Mouse (Mus musculus) frontal cortex, postnatal 36 days (tissue): Measurements from ENCODE around the gene Stard13.

Experiments
- DNase-seq, 2 experiments: peaks; one replicate each; pipeline ENCODE4 v3.0.0; 2022; ENCODE audit warnings: low spot score in 2 of 2

The Stard13 gene

GRCm38 (mm10) chr5:151181288-151181687 lies 52.3 kb downstream of the Stard13 start:
- DNase-seq, result no peak

DNA sequence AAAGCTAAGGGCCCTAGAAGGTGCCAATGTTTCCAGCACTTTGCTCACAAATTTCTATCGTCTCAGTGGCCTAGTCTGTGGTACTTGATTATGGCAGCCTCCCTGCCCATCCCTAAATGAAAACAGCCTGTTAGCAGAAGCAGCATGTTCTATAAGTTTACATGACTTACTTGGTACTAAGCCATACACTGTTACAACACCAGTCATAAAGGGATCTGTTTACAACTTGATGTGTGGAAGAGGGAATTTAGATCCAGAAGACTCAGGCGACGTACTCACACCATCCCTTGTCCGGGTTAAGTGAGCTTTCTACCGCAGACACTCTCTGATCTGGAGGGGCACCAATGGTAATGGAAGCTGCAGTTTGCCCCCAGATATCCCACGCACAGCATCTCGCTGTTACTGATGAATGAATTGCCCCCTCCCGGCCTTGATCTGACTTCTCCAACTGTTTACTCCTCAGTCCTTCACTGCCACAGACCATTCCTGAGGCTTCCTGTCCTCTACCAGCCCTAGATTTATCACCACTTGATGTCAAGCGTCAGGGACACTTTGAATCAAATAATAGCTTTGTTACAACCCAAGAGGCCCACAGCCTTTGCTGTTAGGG lies 53.4 kb downstream of the Stard13 start:
- DNase-seq, result no peak

DNA sequence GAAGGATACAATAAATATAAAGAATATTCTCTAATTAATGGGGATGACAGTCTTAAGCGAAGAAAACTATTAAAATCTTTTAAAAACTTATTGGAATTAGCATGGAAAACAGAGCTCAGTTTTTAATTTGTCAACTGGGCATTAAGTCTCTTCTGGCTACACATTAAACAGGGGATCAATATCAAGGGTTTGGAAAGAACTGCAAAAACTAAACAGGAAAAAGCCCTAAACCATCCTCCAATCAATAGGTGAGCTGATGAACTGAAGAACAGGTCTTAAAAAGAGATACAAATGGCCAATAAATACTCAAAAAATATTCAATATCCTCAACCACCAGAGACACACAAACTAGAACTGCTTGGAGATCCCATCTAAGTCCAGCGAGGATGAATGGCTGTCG lies 56.5 kb downstream of the Stard13 start:
- DNase-seq, result no peak

DNA sequence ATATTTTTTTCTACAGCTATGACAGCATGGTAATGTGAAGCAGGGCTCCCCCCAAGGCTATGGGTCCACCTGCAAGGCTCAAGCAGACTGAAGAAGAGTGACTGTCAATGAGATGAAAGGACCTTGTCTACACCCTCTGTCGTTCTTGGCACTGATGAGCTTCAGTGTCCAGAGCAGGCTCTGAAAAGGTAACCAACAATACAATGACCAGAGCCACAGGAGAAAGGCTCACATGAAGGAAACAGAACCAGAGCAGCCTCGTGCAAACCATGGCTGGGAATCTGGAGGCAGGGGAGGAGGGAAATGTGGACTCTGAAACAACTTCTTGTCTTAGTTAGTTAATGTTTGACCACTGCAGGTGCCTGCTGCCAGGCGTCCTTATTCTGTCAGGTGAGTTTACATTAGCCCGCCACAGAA lies 57.7 kb downstream of the Stard13 start:
- DNase-seq, result no peak

DNA sequence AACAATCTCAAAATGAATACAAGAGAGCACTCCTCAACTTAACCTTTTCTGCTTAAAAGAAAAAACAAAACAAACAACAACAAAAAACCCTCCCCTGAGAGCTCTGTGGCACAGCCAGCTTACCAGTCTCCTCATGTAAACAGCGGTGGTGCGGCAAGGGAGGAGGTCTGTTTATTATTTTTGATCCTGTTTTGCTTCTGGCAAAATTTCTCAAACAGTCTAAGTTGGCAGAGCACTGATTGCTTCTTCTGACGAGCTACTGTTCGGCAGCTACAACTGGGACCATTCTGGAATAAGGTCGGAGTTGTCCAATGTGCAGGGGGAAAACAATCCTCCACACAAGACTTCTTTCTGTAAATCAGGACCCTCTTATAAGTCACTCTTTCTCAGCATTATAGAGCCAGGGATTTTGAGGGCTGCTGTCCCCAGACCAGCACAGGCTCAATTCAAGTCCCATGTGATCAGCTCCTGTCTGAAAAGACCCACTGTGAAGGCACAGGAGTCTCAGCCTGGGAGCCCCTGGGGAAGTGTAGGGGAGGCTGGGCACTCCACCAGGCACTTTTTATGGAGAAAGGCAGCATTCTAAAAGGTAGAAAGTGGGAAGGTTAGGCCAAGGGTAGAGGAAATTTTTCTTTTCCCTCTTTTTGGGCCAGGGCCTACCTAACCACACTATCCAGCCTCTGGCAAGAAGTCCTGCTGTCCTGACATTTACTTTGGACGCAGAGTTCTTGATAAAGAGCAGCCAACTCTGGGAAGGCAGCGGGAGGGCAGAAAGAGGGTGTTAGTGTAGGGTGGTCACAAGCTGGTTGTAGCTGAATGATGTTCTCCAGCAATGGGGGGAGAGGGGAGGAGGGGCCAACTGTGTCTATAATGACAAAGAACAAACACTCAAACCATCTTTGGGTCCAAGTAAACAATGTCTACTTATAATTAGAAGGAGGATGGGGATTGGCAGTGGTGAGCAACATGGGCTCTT lies 58.9 kb downstream of the Stard13 start:
- DNase-seq, result peak in 1 of 2 experiments; percentile 5

DNA sequence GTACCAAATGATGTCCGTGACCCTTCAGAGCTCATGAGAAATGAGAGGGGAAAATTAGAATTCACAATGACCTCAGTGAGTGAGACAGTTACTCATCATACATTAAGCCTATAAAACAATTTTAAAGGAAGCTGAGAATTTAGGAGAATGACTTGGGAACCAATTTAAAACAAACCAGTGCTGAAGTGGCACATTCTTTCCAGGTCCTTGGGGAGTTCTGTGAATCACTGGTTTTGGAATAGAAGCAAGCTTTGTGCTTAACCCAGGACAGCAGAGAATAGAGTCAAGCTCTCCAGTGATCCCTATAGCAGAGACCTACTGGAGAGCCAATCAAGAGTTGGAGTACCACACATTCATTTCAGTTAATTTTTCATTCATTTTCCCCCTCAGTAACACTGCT lies 59.9 kb downstream of the Stard13 start:
- no peak for DNase-seq

- DNase-seq, result no peak
Measured at GRCm38 (mm10) chr5:151170168-151170750, 63.4 kb downstream of the Stard13 start.

DNA sequence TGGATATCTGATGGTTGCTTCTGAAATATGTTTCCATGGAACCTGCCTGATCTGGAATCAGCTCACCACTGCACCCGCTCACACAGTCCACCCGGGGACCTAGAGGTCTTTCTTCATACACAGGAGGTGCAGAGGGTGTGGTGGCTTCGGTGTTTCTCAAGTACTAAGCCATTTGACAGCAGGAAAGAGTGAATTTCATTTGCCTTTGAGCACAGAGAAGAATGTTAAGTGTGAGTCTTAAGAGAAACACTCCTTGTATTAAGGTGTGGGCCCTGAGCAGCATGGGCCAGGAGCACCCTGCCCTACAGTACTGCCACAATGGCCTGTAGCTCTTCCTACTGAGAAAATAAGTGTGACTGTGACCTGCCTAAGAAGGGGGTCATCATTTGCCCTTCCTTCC lies 65.4 kb downstream of the Stard13 start:
- no peak for DNase-seq

GRCm38 (mm10) chr5:151167641-151168040 lies 66.0 kb downstream of the Stard13 start:
- no peak for DNase-seq

- DNase-seq, result peak; percentile 30 to 31
Measured at GRCm38 (mm10) chr5:151166266-151166665, 67.4 kb downstream of the Stard13 start.

GRCm38 (mm10) chr5:151165381-151166016 lies 68.1 kb downstream of the Stard13 start:
- no peak for DNase-seq

- no peak for DNase-seq
Measured at GRCm38 (mm10) chr5:151164815-151165214, 68.8 kb downstream of the Stard13 start.

DNA sequence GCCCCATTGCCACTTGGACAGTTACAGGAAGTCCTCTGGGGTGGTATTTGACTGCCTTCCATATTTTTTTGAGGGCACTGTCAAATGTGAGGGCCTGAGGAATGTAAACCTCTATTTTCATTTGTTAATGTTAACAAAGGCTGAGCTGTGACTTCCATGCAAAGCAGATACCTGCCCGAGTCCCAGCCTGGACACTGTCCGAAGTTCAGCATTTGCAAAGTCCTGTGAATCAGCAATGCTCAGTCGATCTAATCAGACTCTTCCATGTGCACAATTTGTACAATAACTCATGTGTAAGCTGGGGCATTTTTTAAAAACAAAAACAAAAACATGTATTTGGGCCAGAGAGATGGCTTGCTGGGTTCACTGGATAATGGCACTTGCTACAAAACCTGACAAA lies 71.0 kb downstream of the Stard13 start:
- DNase-seq, result no peak

GRCm38 (mm10) chr5:151155247-151155646 lies 78.4 kb downstream of the Stard13 start:
- no peak for DNase-seq

GRCm38 (mm10) chr5:151154780-151155179 lies 78.9 kb downstream of the Stard13 start:
- DNase-seq, result no peak

GRCm38 (mm10) chr5:151154030-151154429 lies 79.6 kb downstream of the Stard13 start:
- DNase-seq, result no peak

GRCm38 (mm10) chr5:151151549-151151948 lies 82.1 kb downstream of the Stard13 start:
- peak in 1 of 2 experiments; percentile 35 for DNase-seq

- DNase-seq, result no peak
Measured at GRCm38 (mm10) chr5:151149509-151149908, 84.1 kb downstream of the Stard13 start.

DNA sequence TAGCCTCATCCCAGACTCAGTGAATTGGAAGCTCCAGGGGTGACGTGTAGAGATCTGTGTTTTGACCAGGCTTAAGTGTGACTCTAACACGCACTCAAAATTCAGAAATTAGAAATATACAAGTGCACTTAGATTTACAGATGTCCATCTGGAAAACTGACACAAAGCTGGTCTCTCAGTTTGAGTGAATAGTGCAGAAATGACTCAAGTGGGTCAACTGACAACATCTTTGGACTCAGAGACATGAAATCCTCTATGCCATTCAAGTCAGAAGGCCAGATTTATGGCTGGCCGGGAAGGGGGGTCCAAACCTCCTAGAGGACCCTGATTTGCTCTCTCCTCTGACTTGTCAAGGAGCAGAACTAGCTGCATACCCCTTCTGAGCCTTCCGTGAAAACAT lies 85.6 kb downstream of the Stard13 start:
- DNase-seq, result no peak

DNA sequence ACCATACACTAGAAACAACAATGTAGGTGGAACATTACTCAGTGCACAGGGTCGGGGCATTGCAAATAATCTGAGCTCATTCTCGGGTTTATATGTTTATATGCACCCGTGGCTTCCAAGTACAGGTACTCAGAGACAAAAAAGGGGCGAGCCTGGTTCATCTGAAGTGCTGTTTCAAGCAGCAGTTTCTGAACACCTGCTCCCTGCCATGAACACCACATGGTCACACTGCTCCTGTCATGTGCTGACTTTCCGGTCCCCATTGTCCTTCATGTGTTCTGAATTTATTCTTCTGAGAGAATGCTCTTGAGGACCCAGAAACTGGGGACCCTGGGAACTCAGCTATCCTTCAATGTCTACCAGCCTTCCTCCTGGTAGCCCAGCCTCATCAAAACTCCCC lies 87.8 kb downstream of the Stard13 start:
- no peak for DNase-seq

- no peak for DNase-seq
Measured at GRCm38 (mm10) chr5:151143955-151144354, 89.7 kb downstream of the Stard13 start.
